Mouse (Mus musculus): ENCODE measurements around the gene Stk4. TPM values are rescaled to one million over a fixed set of nuclear protein-coding genes. Genes with fewer than 3 reads are reported as not detected.

The Stk4 gene
- total RNA-seq, 1 experiment: 58.5 TPM

DNA sequence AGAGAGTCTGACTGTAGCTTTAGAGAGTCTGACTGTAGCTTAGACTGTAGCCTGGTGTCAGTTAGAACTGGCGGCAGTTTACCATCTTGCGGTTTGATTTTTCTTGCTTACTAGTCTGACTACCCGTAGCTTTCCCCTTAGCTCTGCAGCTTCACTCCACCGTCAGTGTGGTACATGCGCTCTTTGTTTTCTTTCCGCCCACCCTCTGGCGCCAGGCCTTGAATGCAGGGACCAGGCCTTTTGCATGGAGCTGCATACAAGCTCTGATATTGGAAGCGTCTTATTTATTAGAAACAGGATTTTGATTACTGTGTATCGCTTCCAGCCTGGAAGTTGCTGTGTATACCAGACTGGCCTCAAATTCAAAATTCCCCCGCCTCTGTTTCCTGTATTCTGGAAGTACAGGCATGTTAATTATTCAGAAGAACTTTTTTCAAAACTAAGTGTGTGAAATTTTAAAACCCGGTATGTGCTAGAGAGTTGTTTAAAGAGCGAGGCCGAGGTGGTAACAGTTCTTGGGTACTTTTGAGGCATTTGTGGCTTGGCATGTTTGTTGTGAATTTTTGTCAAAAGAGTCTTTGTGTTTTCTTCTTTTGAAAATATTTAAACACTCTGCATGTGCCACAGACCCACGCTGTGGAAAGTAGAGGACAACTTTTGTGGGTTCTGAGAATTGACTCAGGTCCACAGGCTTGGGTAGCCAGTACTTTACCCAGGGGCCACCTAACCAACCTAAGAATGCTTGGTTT, 36.3 kb downstream of the Stk4 start:
- in situ Hi-C loops (cut with MboI; ENCODE audit: low sequenced_read_pairs in 2 of 2, unreplicated experiment in 2 of 2): loop anchor here in 1 of 2 experiments (10.0 kb wide), 1 partner anchor 238 kb away; no protein-coding TSS in a partner anchor
- no peaks in the 10 kb centered on the region for H3K4me1 ChIP-seq (ENCODE audit: control insufficient read depth in 2 of 2, insufficient read depth in 2 of 2, low read length in 2 of 2, poor library complexity in 1 of 2)
- DNase-seq (ENCODE audit: low read depth, low spot score): no peak
- no peak overlapping the region for H3K27ac ChIP-seq (ENCODE audit: insufficient read depth, low read depth, low read length, poor library complexity, severe bottlenecking)
- no peak overlapping the region for H3K9ac ChIP-seq (ENCODE audit: insufficient read depth, low read depth, low read length, poor library complexity, severe bottlenecking)
- H3K9me3 ChIP-seq (ENCODE audit: control insufficient read depth, insufficient read depth, low read depth, low read length): no peaks in the 10 kb centered on the region
- H3K4me3 ChIP-seq (ENCODE audit: insufficient read depth in 1 of 2, low read depth in 1 of 2, low read length in 2 of 2, poor library complexity in 1 of 2, severe bottlenecking in 1 of 2): no peak overlapping the region
- H3K36me3 ChIP-seq (ENCODE audit: control insufficient read depth, insufficient read depth, low read length, poor library complexity, severe bottlenecking): peaks cover 18% of the 10 kb centered on the region
- no peak for TF ChIP-seq ZC3H11A (IDR thresholded peaks at IDR 0.05; ENCODE audit: borderline replicate concordance, low read depth, low read length)

DNA sequence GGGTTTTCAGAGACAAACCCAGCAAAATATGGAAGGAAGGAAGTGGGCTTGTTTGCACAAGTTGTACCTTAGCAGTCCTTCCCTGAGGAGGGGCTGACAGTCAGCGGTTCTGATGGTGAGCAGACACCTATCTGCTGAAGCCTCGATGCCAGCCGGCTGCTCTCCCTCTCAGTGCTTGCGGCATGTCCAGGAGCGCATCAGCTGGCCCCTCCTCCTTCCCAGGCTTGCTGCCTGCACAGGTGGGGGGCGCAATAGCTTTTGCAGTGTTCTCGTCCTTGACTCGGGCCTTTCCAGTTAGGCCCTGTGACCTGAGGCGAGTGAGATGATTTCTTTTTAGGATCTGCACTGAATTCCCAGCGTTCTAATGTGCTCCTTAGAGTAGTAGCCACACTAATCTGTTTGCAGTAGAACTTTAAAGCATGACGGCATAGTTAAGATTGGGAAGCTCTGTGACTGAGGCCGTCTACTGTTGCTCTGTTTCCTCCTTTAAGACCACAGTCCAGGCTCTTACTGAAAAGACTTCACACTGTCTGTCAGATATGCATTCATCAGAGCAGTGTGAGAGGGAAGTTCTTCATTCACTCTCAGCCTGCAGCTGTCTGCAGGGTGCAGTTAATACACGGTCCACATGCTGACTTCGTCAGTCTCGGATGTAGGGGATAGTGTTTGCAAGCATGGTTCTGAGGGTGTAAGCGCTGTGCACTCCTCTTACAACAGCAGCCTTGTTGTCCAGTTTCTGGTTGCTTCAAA, 37.2 kb downstream of the Stk4 start:
- TF ChIP-seq MAFK (IDR thresholded peaks at IDR 0.05; ENCODE audit: insufficient read depth, low read depth, low read length): no peak
- no peak for TF ChIP-seq CHD2 (IDR thresholded peaks at IDR 0.05; ENCODE audit: low read depth, low read length)
- no peak for DNase-seq (ENCODE audit: low read depth, low spot score)
- H3K27ac ChIP-seq (ENCODE audit: insufficient read depth, low read depth, low read length, poor library complexity, severe bottlenecking): no peak overlapping the region
- in situ Hi-C loops (cut with MboI; ENCODE audit: low sequenced_read_pairs in 2 of 2, unreplicated experiment in 2 of 2): loop anchor here in 1 of 2 experiments (10.0 kb wide), 1 partner anchor 238 kb away; no protein-coding TSS in a partner anchor
- no peak overlapping the region for H3K4me3 ChIP-seq (ENCODE audit: insufficient read depth in 1 of 2, low read depth in 1 of 2, low read length in 2 of 2, poor library complexity in 1 of 2, severe bottlenecking in 1 of 2)
- H3K9me3 ChIP-seq (ENCODE audit: control insufficient read depth, insufficient read depth, low read depth, low read length): no peaks in the 10 kb centered on the region
- peaks cover 20% of the 10 kb centered on the region for H3K36me3 ChIP-seq (ENCODE audit: control insufficient read depth, insufficient read depth, low read length, poor library complexity, severe bottlenecking)
- H3K9ac ChIP-seq (ENCODE audit: insufficient read depth, low read depth, low read length, poor library complexity, severe bottlenecking): no peak overlapping the region
- H3K4me1 ChIP-seq (ENCODE audit: control insufficient read depth in 2 of 2, insufficient read depth in 2 of 2, low read length in 2 of 2, poor library complexity in 1 of 2): no peaks in the 10 kb centered on the region

DNA sequence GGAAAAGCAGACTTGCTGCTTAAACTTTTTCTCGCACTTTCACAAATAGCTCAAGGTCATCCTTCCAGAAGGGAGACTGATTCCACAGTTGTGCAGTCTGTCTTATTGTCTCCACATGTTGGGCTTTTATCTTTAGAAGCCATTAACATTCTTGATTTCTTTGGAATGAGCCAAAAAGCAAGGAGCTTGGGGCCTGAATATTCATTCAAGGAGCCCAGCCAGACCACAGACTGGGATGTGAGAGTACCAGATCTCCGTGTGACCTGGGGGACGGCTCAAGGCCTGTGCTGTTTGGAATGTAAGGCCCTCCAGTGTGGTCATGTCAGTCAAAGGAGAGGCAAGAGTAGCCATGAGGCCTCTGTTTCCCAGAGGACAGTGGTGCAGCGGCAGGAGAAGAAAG, 38.4 kb downstream of the Stk4 start:
- TF ChIP-seq MAFK (IDR thresholded peaks at IDR 0.05; ENCODE audit: insufficient read depth, low read depth, low read length) (no peak), ZNF384 (IDR thresholded peaks at IDR 0.05; ENCODE audit: low read depth, low read length) (no peak), ZC3H11A (IDR thresholded peaks at IDR 0.05; ENCODE audit: borderline replicate concordance, low read depth, low read length) (no peak), CHD2 (IDR thresholded peaks at IDR 0.05; ENCODE audit: low read depth, low read length) (no peak), HCFC1 (IDR thresholded peaks at IDR 0.05; ENCODE audit: borderline replicate concordance, insufficient read depth, low read length) (no peak)
- Histone ChIP-seq H3K9me3 (ENCODE audit: control insufficient read depth, insufficient read depth, low read depth, low read length) (no peaks in the 10 kb centered on the region), H3K4me3 (ENCODE audit: insufficient read depth in 1 of 2, low read depth in 1 of 2, low read length in 2 of 2, poor library complexity in 1 of 2, severe bottlenecking in 1 of 2) (no peak overlapping the region), H3K36me3 (ENCODE audit: control insufficient read depth, insufficient read depth, low read length, poor library complexity, severe bottlenecking) (peaks cover 15% of the 10 kb centered on the region; the same call in 1 of the 2 replicates), H3K9ac (ENCODE audit: insufficient read depth, low read depth, low read length, poor library complexity, severe bottlenecking) (no peak overlapping the region), H3K27ac (ENCODE audit: insufficient read depth, low read depth, low read length, poor library complexity, severe bottlenecking) (no peak overlapping the region), H3K4me1 (ENCODE audit: control insufficient read depth in 2 of 2, insufficient read depth in 2 of 2, low read length in 2 of 2, poor library complexity in 1 of 2) (no peaks in the 10 kb centered on the region)
- in situ Hi-C loops (cut with MboI; ENCODE audit: low sequenced_read_pairs in 2 of 2, unreplicated experiment in 2 of 2): loop anchor here in 1 of 2 experiments (10.0 kb wide), 1 partner anchor 236 kb away; no protein-coding TSS in a partner anchor
- no peak for DNase-seq (ENCODE audit: low read depth, low spot score)

DNA sequence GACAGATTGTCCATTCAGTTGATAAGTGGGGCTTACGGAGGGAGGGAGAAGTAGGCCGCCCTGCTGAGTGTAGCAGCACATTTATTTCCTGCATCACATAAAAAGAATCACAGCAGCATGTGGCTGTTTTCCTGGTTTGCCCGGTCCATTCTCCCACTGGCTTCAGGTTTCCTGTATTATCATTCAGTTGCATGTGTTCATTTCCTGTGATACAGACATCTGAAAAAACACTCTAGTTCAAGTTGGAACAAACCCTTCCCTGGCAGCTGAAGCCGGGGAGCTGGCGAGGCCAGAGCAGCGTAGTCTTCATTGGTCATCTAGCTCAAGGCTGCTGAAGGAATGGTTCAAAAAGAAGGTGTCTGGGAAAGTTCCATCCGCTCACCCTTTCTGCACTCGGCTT, 41.4 kb downstream of the Stk4 start:
- peaks cover 19% of the 10 kb centered on the region; the same call in 1 of the 2 replicates for H3K36me3 ChIP-seq (ENCODE audit: control insufficient read depth, insufficient read depth, low read length, poor library complexity, severe bottlenecking)

More for the DNA sequence above, 41.4 kb downstream of the Stk4 start:
- Histone ChIP-seq H3K27ac (ENCODE audit: insufficient read depth, low read depth, low read length, poor library complexity, severe bottlenecking) (no peak overlapping the region), H3K9ac (ENCODE audit: insufficient read depth, low read depth, low read length, poor library complexity, severe bottlenecking) (no peak overlapping the region), H3K4me1 (ENCODE audit: control insufficient read depth in 2 of 2, insufficient read depth in 2 of 2, low read length in 2 of 2, poor library complexity in 1 of 2) (no peaks in the 10 kb centered on the region), H3K4me3 (ENCODE audit: insufficient read depth in 1 of 2, low read depth in 1 of 2, low read length in 2 of 2, poor library complexity in 1 of 2, severe bottlenecking in 1 of 2) (no peak overlapping the region), H3K9me3 (ENCODE audit: control insufficient read depth, insufficient read depth, low read depth, low read length) (no peaks in the 10 kb centered on the region)
- no peak for DNase-seq (ENCODE audit: low read depth, low spot score)
- in situ Hi-C loops (cut with MboI; ENCODE audit: low sequenced_read_pairs in 2 of 2, unreplicated experiment in 2 of 2): no loop called here
- no peak for TF ChIP-seq CHD2 (IDR thresholded peaks at IDR 0.05; ENCODE audit: low read depth, low read length)
- no peak for TF ChIP-seq ZNF384 (IDR thresholded peaks at IDR 0.05; ENCODE audit: low read depth, low read length)
- no peak for TF ChIP-seq ZC3H11A (IDR thresholded peaks at IDR 0.05; ENCODE audit: borderline replicate concordance, low read depth, low read length)
- no peak for TF ChIP-seq MAFK (IDR thresholded peaks at IDR 0.05; ENCODE audit: insufficient read depth, low read depth, low read length)
- no peak for TF ChIP-seq HCFC1 (IDR thresholded peaks at IDR 0.05; ENCODE audit: borderline replicate concordance, insufficient read depth, low read length)

Data from ES-E14 (cell line).